ENCODE assay signal across 25 mouse cellular contexts in genomic region chr14:48139409-48139808, GRCm38 (mm10). TPM values are rescaled to one million over a fixed set of nuclear protein-coding genes. Genes with fewer than 3 reads are reported as not detected.
A peak's percentile ranks its signal among the peaks of the same experiment; 100 is the strongest.
DNase-seq lines count a peak whose midpoint lies in the region; ATAC-seq and TF ChIP-seq lines count a peak whose summit lies in the region.
"Had no signal": no experiment of that assay in that cellular context is flagged by ENCODE, and none has a peak within 500 bp of the region (broad histone marks: within the 10 kb centered on the region; RNA-seq: fewer than 3 reads in every experiment).

No protein-coding gene starts in this region.

- H3K36me3 ChIP-seq in midbrain, postnatal 0 days (ENCODE audit: insufficient read depth, low read length), result no peaks in the 10 kb centered on the region
- peaks cover 6% of the 10 kb centered on the region; the same call in 1 of the 2 replicates for H3K36me3 ChIP-seq in midbrain, embryonic 10.5 days
- H3K36me3 ChIP-seq: embryonic facial prominence, embryonic 12.5 days; heart, embryonic 10.5 days; midbrain, embryonic 15.5 days had no signal

- DNase-seq in cerebellum, postnatal 4 days (ENCODE audit: low spot score in 2 of 2), result no peak
- peak; percentile 75 for DNase-seq in midbrain, postnatal 0 days (ENCODE audit: low spot score)
- no peak for DNase-seq in midbrain, embryonic 10.5 days (ENCODE audit: low spot score)
- peak; percentile 64 to 71 for DNase-seq in cerebellum, postnatal 14 days
- DNase-seq in spleen, postnatal 4 days (ENCODE audit: low spot score in 2 of 2), result no peak
- DNase-seq in thymus, postnatal 36 days, result no peak
- no peak for DNase-seq in layer of hippocampus, postnatal 14 days (ENCODE audit: low spot score in 2 of 2)
- DNase-seq: adrenal gland, postnatal 10 days; gastrocnemius, postnatal 14 days; kidney, adult 11 months; kidney, postnatal 10 days; lung, adult 18-20 months; lung, postnatal 14 days; right cerebral cortex, postnatal 4 days; thymus, postnatal 14 days had no signal

- no peak overlapping the region for H3K27ac ChIP-seq in midbrain, postnatal 0 days (ENCODE audit: low read depth, low read length)
- no peak overlapping the region for H3K27ac ChIP-seq in midbrain, embryonic 10.5 days (replicated peaks)
- H3K27ac ChIP-seq: embryonic facial prominence, embryonic 12.5 days; heart, embryonic 10.5 days; layer of hippocampus, adult 2 months; left cerebral cortex, adult 2 months; midbrain, embryonic 15.5 days had no signal

- H3K4me3 ChIP-seq in midbrain, postnatal 0 days (ENCODE audit: low read depth, low read length), result no peak overlapping the region
- no peak overlapping the region for H3K4me3 ChIP-seq in midbrain, embryonic 10.5 days
- H3K4me3 ChIP-seq: embryonic facial prominence, embryonic 12.5 days; erythroblast, embryonic 14.5 days; heart, embryonic 10.5 days; layer of hippocampus, adult 2 months; left cerebral cortex, adult 2 months; megakaryocyte, embryonic 14.5 days; midbrain, embryonic 15.5 days had no signal

- WGBS in midbrain, postnatal 0 days, result 84% methylated on average over 3 of the region's 3 CpGs
- 91% methylated on average over 3 of the region's 3 CpGs for WGBS in midbrain, embryonic 10.5 days

- H3K9me3 ChIP-seq in midbrain, postnatal 0 days (ENCODE audit: low read length), result no peaks in the 10 kb centered on the region
- no peaks in the 10 kb centered on the region for H3K9me3 ChIP-seq in midbrain, embryonic 10.5 days (replicated peaks)
- H3K9me3 ChIP-seq: embryonic facial prominence, embryonic 12.5 days; heart, embryonic 10.5 days; megakaryocyte, embryonic 14.5 days; midbrain, embryonic 15.5 days had no signal

- peak; percentile 74 for ATAC-seq in cerebellum, adult (ENCODE audit: insufficient number of reproducible peaks, low FRiP score, low TSS enrichment)
- ATAC-seq in midbrain, postnatal 0 days (ENCODE audit: low FRiP score), result no peak
- ATAC-seq: forebrain, embryonic 14.5 days; midbrain, embryonic 15.5 days had no signal

- TF ChIP-seq CTCF in midbrain, postnatal 0 days (IDR thresholded peaks at IDR 0.05), result no peak

- no peaks in the 10 kb centered on the region for H3K27me3 ChIP-seq in midbrain, postnatal 0 days (ENCODE audit: insufficient read depth, low read length)
- H3K27me3 ChIP-seq in midbrain, embryonic 10.5 days (ENCODE audit: low read depth, poor library complexity, severe bottlenecking), result no peaks in the 10 kb centered on the region
- H3K27me3 ChIP-seq: embryonic facial prominence, embryonic 12.5 days; megakaryocyte, embryonic 14.5 days; midbrain, embryonic 15.5 days had no signal

- no peak overlapping the region for H3K9ac ChIP-seq in midbrain, postnatal 0 days (replicated peaks; ENCODE audit: low read length, poor library complexity, severe bottlenecking)
- H3K9ac ChIP-seq: embryonic facial prominence, embryonic 12.5 days; midbrain, embryonic 15.5 days had no signal

- H3K4me2 ChIP-seq in midbrain, postnatal 0 days (ENCODE audit: low read depth, low read length, poor library complexity, severe bottlenecking), result no peak overlapping the region
- H3K4me2 ChIP-seq: embryonic facial prominence, embryonic 12.5 days; liver, embryonic 11.5 days; midbrain, embryonic 15.5 days had no signal

- peaks cover 3% of the 10 kb centered on the region; the same call in 1 of the 2 replicates for H3K4me1 ChIP-seq in midbrain, postnatal 0 days (ENCODE audit: insufficient read depth, low read length)
- H3K4me1 ChIP-seq in midbrain, embryonic 10.5 days, result peaks cover 70% of the 10 kb centered on the region
- H3K4me1 ChIP-seq: megakaryocyte, embryonic 14.5 days had no signal

RNA-seq across cellular contexts. Expression of gene Peli2, which starts 18.8 kb away (rescaled TPM):
- total RNA-seq in midbrain, postnatal 0 days (2014; rRNA removed), result 11.5 and 22.3 TPM in 2 replicates
- 5.6 and 6.5 TPM in 2 replicates for polyA plus RNA-seq in midbrain, postnatal 0 days (2015; fragmentation: Nextera tagmentation; extraction: Ambion mirVana)
- polyA plus RNA-seq in midbrain, embryonic 10.5 days (2016; fragmentation: Nextera tagmentation; extraction: Ambion mirVana), result 11.9 and 12.6 TPM in 2 replicates
- total RNA-seq in layer of hippocampus, postnatal 14 days (2021), result 10 to 100 TPM; 20.4 to 26.0 TPM
- polyA plus RNA-seq: erythroblast, embryonic 14.5 days had no signal

Comparison
In these comparisons a context has a peak if more than half of its experiments do, and no peak if none do; other contexts are left out.
1. DNase-seq: peak in midbrain, postnatal 0 days (single experiment) and cerebellum, postnatal 14 days (2 of 2); none in cerebellum, postnatal 4 days (0 of 2), midbrain, embryonic 10.5 days (single experiment), spleen, postnatal 4 days (0 of 2), thymus, postnatal 36 days (0 of 2) and layer of hippocampus, postnatal 14 days (0 of 2).